Mouse (Mus musculus) liver, adult 2 months (tissue): Measurements from ENCODE around the gene B4galt1. TPM values are rescaled to one million over a fixed set of nuclear protein-coding genes. Genes with fewer than 3 reads are reported as not detected.

Experiments
- DNase-seq: peaks from one replicate; pipeline ENCODE4 v3.0.0-alpha.2; 2011; ENCODE audit warnings: low read depth, low spot score; ENCODE audit errors: extremely low read depth
- H3K27ac ChIP-seq: fragments of 200-500 bp; replicated peaks from 2 replicates; pipeline ENCODE4 v1.5.1; 2012; ENCODE audit warnings: low read depth, mild to moderate bottlenecking, control low read depth, inconsistent platforms, low read length; ENCODE audit not compliant: insufficient read depth
- H3K27me3 ChIP-seq: fragments of 200-500 bp; 2 replicates; pipeline ENCODE4 v1.6.1; 2012; ENCODE audit warnings: mild to moderate bottlenecking, moderate library complexity, low read length, inconsistent platforms; ENCODE audit not compliant: control insufficient read depth, insufficient read depth
- H3K36me3 ChIP-seq: fragments of 200-500 bp; 2 replicates; pipeline ENCODE4 v1.6.1; 2012; ENCODE audit warnings: low read length, inconsistent platforms; ENCODE audit not compliant: control insufficient read depth, insufficient read depth
- H3K4me1 ChIP-seq: fragments of 200-500 bp; 2 replicates; pipeline ENCODE4 v1.6.1; 2011; ENCODE audit warnings: low read length; ENCODE audit not compliant: control insufficient read depth, insufficient read depth
- H3K4me3 ChIP-seq: fragments of 200-500 bp; 2 replicates; pipeline ENCODE4 v1.5.1; 2011; ENCODE audit warnings: low read depth, mild to moderate bottlenecking, control low read depth, low read length, moderate library complexity; ENCODE audit not compliant: insufficient read depth
- H3K79me2 ChIP-seq: fragments of 200-500 bp; 2 replicates; pipeline ENCODE4 v1.6.1; 2012; ENCODE audit warnings: inconsistent platforms, mild to moderate bottlenecking, low read length, moderate library complexity; ENCODE audit not compliant: control insufficient read depth, insufficient read depth
- H3K9ac ChIP-seq: fragments of 200-500 bp; 2 replicates; pipeline ENCODE4 v1.6.1; 2012; ENCODE audit warnings: low read depth, mild to moderate bottlenecking, control low read depth, inconsistent platforms, low read length
- CTCF ChIP-seq: fragments of 200-500 bp; IDR thresholded peaks from 2 replicates; pipeline ENCODE4 v1.5.1; 2011; ENCODE audit warnings: low read depth, low read length, control low read depth
- POLR2A ChIP-seq: fragments of 200-500 bp; IDR thresholded peaks from 2 replicates; pipeline ENCODE4 v1.6.1; 2011; ENCODE audit warnings: low read length, control low read depth; ENCODE audit not compliant: insufficient read depth; ENCODE audit errors: extremely low read depth
- WGBS: fragments of 180-500 bp; shearing (Covaris S2); methylation state at CpG from one replicate; pipeline ENCODE4 v1.1.7; 2018; 5-methylcytosine and 5-hydroxymethylcytosine counted together
- polyA plus RNA-seq: library from polyadenylated mRNA; depleted of rRNA; stranded (reverse); fragments of >200 nt; gene quantifications from 2 replicates; pipeline ENCODE4 v1.2.3, GENCODE M21; 2012
- total RNA-seq: library from RNA; depleted of rRNA; stranded (reverse); fragments of >200 nt; gene quantifications from 2 replicates; pipeline ENCODE4 v1.2.3, GENCODE M21; 2014

B4galt1 gene
- total and polyA plus RNA-seq, 2 experiments, result 11.0 to 28.1 TPM

- 92% methylated on average over 3 of the region's 3 CpGs for WGBS
- DNase-seq, result no peak
- H3K9ac ChIP-seq, result no peak overlapping the region
Measured at GRCm38 (mm10) chr4:40895118-40895517, 41.3 kb upstream of the B4galt1 start.

GRCm38 (mm10) chr4:40891206-40891605 lies 37.4 kb upstream of the B4galt1 start:
- no peak for TF ChIP-seq POLR2A
- TF ChIP-seq CTCF, result no peak
- Histone ChIP-seq H3K9ac (no peak overlapping the region), H3K79me2 (no peaks in the 10 kb centered on the region), H3K4me3 (no peak overlapping the region), H3K36me3 (no peaks in the 10 kb centered on the region), H3K4me1 (peaks cover 7% of the 10 kb centered on the region; the same call in 1 of the 2 replicates), H3K27me3 (no peaks in the 10 kb centered on the region), H3K27ac (no peak overlapping the region)
- WGBS, result 78% methylated on average over 5 of the region's 5 CpGs
- DNase-seq, result no peak

More at GRCm38 (mm10) chr4:40895118-40895517, 41.3 kb upstream of the B4galt1 start:
- Histone ChIP-seq H3K79me2 (no peaks in the 10 kb centered on the region), H3K4me1 (no peaks in the 10 kb centered on the region), H3K4me3 (no peak overlapping the region), H3K27me3 (no peaks in the 10 kb centered on the region), H3K36me3 (no peaks in the 10 kb centered on the region), H3K27ac (no peak overlapping the region)
- no peak for TF ChIP-seq CTCF
- no peak for TF ChIP-seq POLR2A

DNA sequence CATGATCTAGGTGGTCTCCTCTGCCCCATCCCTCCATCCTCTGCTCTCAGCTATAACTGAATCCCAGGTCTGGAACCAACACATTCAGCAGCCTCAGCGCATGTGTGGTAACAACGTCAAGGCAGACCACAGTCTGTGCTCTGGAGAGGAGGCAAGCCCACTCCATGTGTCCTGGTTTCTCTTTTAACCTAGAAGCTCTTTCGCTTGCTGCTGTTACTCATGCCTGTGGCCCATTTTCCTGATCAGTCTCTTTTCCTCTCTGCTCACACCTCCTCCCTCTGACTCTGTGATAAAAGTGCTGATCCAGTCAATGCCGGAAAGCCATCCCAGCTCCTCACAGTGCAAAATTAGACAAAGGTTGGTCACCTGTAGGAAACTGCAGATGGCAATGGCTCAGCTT lies 36.2 kb upstream of the B4galt1 start:
- DNase-seq, result no peak
- Histone ChIP-seq H3K4me3 (no peak overlapping the region), H3K4me1 (peaks cover 7% of the 10 kb centered on the region; the same call in 1 of the 2 replicates), H3K36me3 (no peaks in the 10 kb centered on the region), H3K27me3 (no peaks in the 10 kb centered on the region), H3K79me2 (no peaks in the 10 kb centered on the region), H3K9ac (no peak overlapping the region), H3K27ac (no peak overlapping the region)
- 83% methylated on average over 4 of the region's 4 CpGs for WGBS
- TF ChIP-seq POLR2A (no peak), CTCF (no peak)

DNA sequence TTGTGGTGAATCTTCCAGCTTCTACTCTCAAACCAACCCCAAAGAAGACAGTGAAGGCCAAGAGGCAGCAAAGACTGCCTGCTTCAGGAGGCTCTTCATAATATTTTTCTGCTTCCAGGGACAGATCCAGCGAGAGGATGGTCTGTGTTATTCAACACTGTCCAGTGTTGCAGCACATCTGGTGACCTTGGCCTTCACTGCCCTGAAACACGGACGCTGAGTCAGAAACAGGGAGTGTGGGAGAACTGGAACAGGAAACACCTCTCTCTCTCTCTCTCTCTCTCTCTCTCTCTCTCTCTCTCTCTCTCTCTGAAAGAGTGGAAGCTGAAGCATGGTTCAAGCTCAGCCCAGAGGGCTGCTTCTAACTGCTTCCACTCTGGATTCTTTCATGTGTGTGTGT lies 35.4 kb upstream of the B4galt1 start:
- peak; percentile 69 for DNase-seq
- Histone ChIP-seq H3K4me3 (no peak overlapping the region), H3K36me3 (no peaks in the 10 kb centered on the region), H3K27me3 (no peaks in the 10 kb centered on the region), H3K4me1 (peaks cover 7% of the 10 kb centered on the region; the same call in 1 of the 2 replicates), H3K79me2 (no peaks in the 10 kb centered on the region), H3K27ac (peak overlapping the region; percentile 58), H3K9ac (no peak overlapping the region)
- WGBS, result 3% methylated on average over 3 of the region's 3 CpGs
- no peak for TF ChIP-seq CTCF
- TF ChIP-seq POLR2A, result no peak

- Histone ChIP-seq H3K9ac (no peak overlapping the region), H3K4me3 (no peak overlapping the region), H3K27ac (peak overlapping the region; percentile 58), H3K36me3 (no peaks in the 10 kb centered on the region), H3K79me2 (no peaks in the 10 kb centered on the region), H3K4me1 (peaks cover 7% of the 10 kb centered on the region; the same call in 1 of the 2 replicates), H3K27me3 (no peaks in the 10 kb centered on the region)
- 24% methylated on average over 11 of the region's 11 CpGs for WGBS
- peak; percentile 66 for DNase-seq
- TF ChIP-seq CTCF, result no peak
- no peak for TF ChIP-seq POLR2A
Measured at GRCm38 (mm10) chr4:40888839-40889238, 35.0 kb upstream of the B4galt1 start.

DNA sequence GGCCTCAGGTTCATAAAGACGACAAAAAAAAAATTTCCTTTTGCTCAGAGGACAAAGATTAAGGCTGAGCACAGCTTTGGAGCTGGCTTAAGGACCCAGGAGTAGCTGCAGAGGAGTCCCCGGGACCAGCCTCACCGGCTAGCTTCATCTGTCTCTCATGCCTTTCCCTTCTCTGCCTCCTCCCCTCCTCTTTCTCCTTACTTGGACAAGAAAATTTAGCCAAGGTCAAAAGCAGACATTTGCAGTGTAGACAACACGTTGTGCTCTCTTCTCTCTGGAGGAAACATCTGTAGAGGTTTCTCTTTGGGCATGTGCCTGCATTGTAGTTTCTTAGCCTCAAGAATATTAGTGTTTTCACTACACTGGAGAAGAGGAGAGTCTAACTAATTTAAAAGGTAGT lies 32.1 kb upstream of the B4galt1 start:
- TF ChIP-seq POLR2A, result no peak
- Histone ChIP-seq H3K79me2 (no peaks in the 10 kb centered on the region), H3K36me3 (no peaks in the 10 kb centered on the region), H3K27ac (no peak overlapping the region), H3K27me3 (no peaks in the 10 kb centered on the region), H3K4me3 (no peak overlapping the region), H3K9ac (no peak overlapping the region), H3K4me1 (peaks cover 7% of the 10 kb centered on the region; the same call in 1 of the 2 replicates)
- 82% methylated on average over 4 of the region's 4 CpGs for WGBS
- no peak for DNase-seq
